Mouse (Mus musculus) CH12.LX (cell line): Measurements from ENCODE around the gene Msi2. TPM values are rescaled to one million over a fixed set of nuclear protein-coding genes. Genes with fewer than 3 reads are reported as not detected.

Source experiments
- DNase-seq: peaks from one replicate; pipeline ENCODE4 v3.0.0-alpha.2; 2013; ENCODE audit errors: extremely low read depth
- H3K27ac ChIP-seq: 2 replicates; pipeline ENCODE4 v1.5.1; 2012; ENCODE audit warnings: low read depth, mild to moderate bottlenecking, control low read depth, moderate library complexity; ENCODE audit not compliant: insufficient read depth
- H3K27me3 ChIP-seq: replicated peaks from 2 replicates; pipeline ENCODE3; 2012; ENCODE audit warnings: inconsistent platforms
- H3K36me3 ChIP-seq, 2 experiments: replicated peaks in 1 of 2; 2 replicates each; pipeline versions ENCODE3 to v1.6.1; 2012; ENCODE audit warnings: inconsistent platforms in 1 of 2, low read length in 1 of 2, mild to moderate bottlenecking in 1 of 2, mixed read lengths in 1 of 2, moderate library complexity in 1 of 2; ENCODE audit not compliant: control insufficient read depth in 1 of 2, insufficient read depth in 1 of 2
- H3K4me1 ChIP-seq, 2 experiments: 2 replicates each; pipeline ENCODE4 v1.6.1; 2012; ENCODE audit warnings: inconsistent platforms in 1 of 2, moderate library complexity in 1 of 2; ENCODE audit not compliant: insufficient read depth in 2 of 2, control insufficient read depth in 1 of 2
- H3K4me2 ChIP-seq: 2 replicates; pipeline ENCODE4 v1.6.1; 2012; ENCODE audit warnings: low read depth, mild to moderate bottlenecking, control low read depth; ENCODE audit not compliant: poor library complexity, insufficient read depth, severe bottlenecking
- H3K4me3 ChIP-seq, 3 experiments: fragments of 150-350 bp in 1 of 3; sonication (generic) in 1 of 3; replicated peaks in 1 of 3; 2 replicates each; pipeline versions ENCODE3 to v1.5.1; 2011 to 2012; ENCODE audit warnings: low read depth in 2 of 3, low read length in 2 of 3, mild to moderate bottlenecking in 2 of 3, moderate library complexity in 2 of 3, control low read depth in 1 of 3, improper control_type of control experiment in 1 of 3, inconsistent platforms in 1 of 3, mixed read lengths in 1 of 3; ENCODE audit not compliant: poor library complexity in 1 of 3
- H3K79me2 ChIP-seq: replicated peaks from 2 replicates; pipeline ENCODE4 v1.6.1; 2012; ENCODE audit warnings: mild to moderate bottlenecking, moderate library complexity; ENCODE audit not compliant: control insufficient read depth, poor library complexity, insufficient read depth, severe bottlenecking; ENCODE audit errors: extremely low read depth
- H3K9ac ChIP-seq: 2 replicates; pipeline ENCODE4 v1.6.1; 2012; ENCODE audit warnings: low read depth, mild to moderate bottlenecking, control low read depth, moderate library complexity; ENCODE audit not compliant: insufficient read depth
- H3K9me3 ChIP-seq: replicated peaks from 2 replicates; pipeline ENCODE3; 2012; ENCODE audit warnings: low read length, inconsistent platforms, mixed read lengths
- CTCF ChIP-seq, 2 experiments: IDR thresholded peaks in 1 of 2; conservative IDR thresholded peaks in 1 of 2; 2 replicates each; pipeline ENCODE4 v1.5.1; 2011 to 2012; ENCODE audit warnings: low read depth in 2 of 2, low read length in 2 of 2, improper control_type of control experiment in 1 of 2, inconsistent platforms in 1 of 2, mild to moderate bottlenecking in 1 of 2, moderate library complexity in 1 of 2
- E2F4 ChIP-seq: IDR thresholded peaks from 2 replicates; pipeline ENCODE4 v1.6.1; 2011; ENCODE audit warnings: low read depth, low read length, improper control_type of control experiment; ENCODE audit not compliant: insufficient replicate concordance
- EP300 ChIP-seq: IDR thresholded peaks from 2 replicates; pipeline ENCODE4 v1.6.1; 2011; ENCODE audit warnings: low read length, improper control_type of control experiment
- GABPA ChIP-seq: IDR thresholded peaks from 2 replicates; pipeline ENCODE4 v1.6.1; 2012; ENCODE audit warnings: low read depth, low read length, improper control_type of control experiment, inconsistent platforms; ENCODE audit not compliant: insufficient replicate concordance
- HCFC1 ChIP-seq: IDR thresholded peaks from 2 replicates; pipeline ENCODE4 v1.6.1; 2012; ENCODE audit warnings: low read depth, mild to moderate bottlenecking, inconsistent platforms, low read length, improper control_type of control experiment
- IRF4 ChIP-seq: IDR thresholded peaks from 2 replicates; pipeline ENCODE4 v1.6.1; 2014; ENCODE audit warnings: low read depth, mild to moderate bottlenecking, inconsistent platforms, low read length, improper control_type of control experiment
- MAZ ChIP-seq: IDR thresholded peaks from 2 replicates; pipeline ENCODE4 v1.6.1; 2012; ENCODE audit warnings: low read depth, mild to moderate bottlenecking, inconsistent platforms, low read length, improper control_type of control experiment, moderate library complexity
- MEF2A ChIP-seq: IDR thresholded peaks from 2 replicates; pipeline ENCODE4 v1.6.1; 2014; ENCODE audit warnings: low read depth, mild to moderate bottlenecking, inconsistent platforms, low read length, improper control_type of control experiment, borderline replicate concordance
- MYC ChIP-seq: IDR thresholded peaks from 2 replicates; pipeline ENCODE4 v1.6.1; 2011; ENCODE audit warnings: low read depth, mild to moderate bottlenecking, improper control_type of control experiment, low read length
- NELFE ChIP-seq: IDR thresholded peaks from 2 replicates; pipeline ENCODE4 v1.6.1; 2011; ENCODE audit warnings: low read depth, low read length, improper control_type of control experiment
- NRF1 ChIP-seq: IDR thresholded peaks from 2 replicates; pipeline ENCODE4 v1.6.1; 2014; ENCODE audit warnings: low read depth, mild to moderate bottlenecking, inconsistent platforms, low read length, improper control_type of control experiment, moderate library complexity
- PAX5 ChIP-seq: IDR thresholded peaks from 2 replicates; pipeline ENCODE4 v1.6.1; 2012; ENCODE audit warnings: low read length, inconsistent platforms, mixed read lengths
- POLR2A ChIP-seq: IDR thresholded peaks from 2 replicates; pipeline ENCODE4 v1.6.1; 2011; ENCODE audit warnings: low read depth, mild to moderate bottlenecking, improper control_type of control experiment, low read length
- SIN3A ChIP-seq: IDR thresholded peaks from 2 replicates; pipeline ENCODE4 v1.6.1; 2012; ENCODE audit warnings: low read length, improper control_type of control experiment, inconsistent platforms
- SMC3 ChIP-seq: IDR thresholded peaks from 2 replicates; pipeline ENCODE4 v1.6.1; 2011; ENCODE audit warnings: low read depth, low read length, improper control_type of control experiment
- TCF12 ChIP-seq: IDR thresholded peaks from 2 replicates; pipeline ENCODE4 v1.6.1; 2014; ENCODE audit warnings: low read depth, mild to moderate bottlenecking, inconsistent platforms, low read length, improper control_type of control experiment
- ZC3H11A ChIP-seq: IDR thresholded peaks from 2 replicates; pipeline ENCODE4 v1.6.1; 2012; ENCODE audit warnings: low read depth, mild to moderate bottlenecking, inconsistent platforms, low read length, improper control_type of control experiment
- ZMIZ1 ChIP-seq: IDR thresholded peaks from 2 replicates; pipeline ENCODE4 v1.6.1; 2012; ENCODE audit warnings: low read depth, mild to moderate bottlenecking, inconsistent platforms, low read length, improper control_type of control experiment
- ZNF384 ChIP-seq: IDR thresholded peaks from 2 replicates; pipeline ENCODE4 v1.6.1; 2012; ENCODE audit warnings: low read depth, low read length, improper control_type of control experiment, inconsistent platforms
- dilution Hi-C: fragments of 300-500 bp; cut with MboI; formaldehyde crosslinking; loops from 2 replicates; pipeline ENCODE4 v1.14.3; 2020; ENCODE audit warnings: low sequenced_read_pairs; ENCODE audit not compliant: extremely low pct_unique_long_range_greater_than_20kb, extremely low pct_ligation_motif_present
- in situ Hi-C: fragments of 300-500 bp; cut with MboI; formaldehyde crosslinking; loops from 3 replicates; pipeline ENCODE4 v1.14.3; 2019; ENCODE audit warnings: low sequenced_read_pairs, low pct_ligation_motif_present, low pct_unique_long_range_greater_than_20kb, mixed read lengths
- polyA plus RNA-seq: library from polyadenylated mRNA; unstranded; fragments of >175 nt; gene quantifications from 2 replicates; pipeline ENCODE4 v1.2.1, GENCODE M21; 2012; ENCODE audit warnings: low read depth; ENCODE audit not compliant: insufficient read length
- total RNA-seq, 2 experiments: library from RNA; depleted of rRNA; stranded (reverse); fragments of 300-350 nt in 1 of 2; fragments of >200 nt in 1 of 2; gene quantifications; 2 replicates each; pipeline ENCODE4 v1.2.3; 2012 to 2014

The Msi2 gene
- total and polyA plus RNA-seq, 3 experiments = 40.3 to 73.1 (median 52.6) TPM

GRCm38 (mm10) chr11:88587710-88588109 lies 130.6 kb downstream of the Msi2 start:
- peaks cover 5% of the 10 kb centered on the region for H3K79me2 ChIP-seq
- no peaks in the 10 kb centered on the region for H3K9me3 ChIP-seq
- in situ Hi-C loops = no loop called here
- peaks cover 15 to 78% of the 10 kb centered on the region in 2 experiments for H3K4me1 ChIP-seq
- peaks cover 26 to 61% of the 10 kb centered on the region in 2 experiments for H3K36me3 ChIP-seq
- dilution Hi-C loops = no loop called here
- H3K4me3 ChIP-seq = no peak overlapping the region
- H3K4me2 ChIP-seq = no peak overlapping the region
- H3K9ac ChIP-seq = no peak overlapping the region
- no peak overlapping the region for H3K27ac ChIP-seq
- no peak for DNase-seq
- TF ChIP-seq IRF4 (no peak), HCFC1 (no peak), SIN3A (no peak), NELFE (no peak), GABPA (no peak), MEF2A (no peak), MYC (no peak), E2F4 (no peak), EP300 (no peak), ZC3H11A (no peak), CTCF (conservative IDR thresholded peaks at IDR 0.05 in 1 of 2, IDR thresholded peaks at IDR 0.05 in 1 of 2; ENCODE audit: low read depth in 2 of 2, low read length in 2 of 2) (no peak), POLR2A (no peak), ZMIZ1 (no peak), NRF1 (no peak), ZNF384 (no peak), PAX5 (no peak), SMC3 (no peak), TCF12 (no peak), MAZ (no peak)
- H3K27me3 ChIP-seq = no peaks in the 10 kb centered on the region

- no peaks in the 10 kb centered on the region for H3K9me3 ChIP-seq
- H3K27me3 ChIP-seq = no peaks in the 10 kb centered on the region
- no peak overlapping the region for H3K27ac ChIP-seq
- no peak overlapping the region for H3K4me2 ChIP-seq
- TF ChIP-seq PAX5 = no peak
- TF ChIP-seq NELFE = 0 out of 2 replicates have a peak, but pooled peaks have one; percentile 12
- peaks cover 19% of the 10 kb centered on the region for H3K79me2 ChIP-seq
- H3K4me1 ChIP-seq = peaks cover 16 to 83% of the 10 kb centered on the region in 2 experiments
- no peak for DNase-seq
- dilution Hi-C loops (no loop called here), in situ Hi-C loops (no loop called here)
- no peak overlapping the region for H3K4me3 ChIP-seq
- no peak overlapping the region for H3K9ac ChIP-seq
- H3K36me3 ChIP-seq = peaks cover 26 to 54% of the 10 kb centered on the region in 2 experiments
Observed at GRCm38 (mm10) chr11:88585880-88586279, 132.4 kb downstream of the Msi2 start.
